Mouse (Mus musculus): ENCODE results near the gene Fam129a.
"Not testable (repeated sequence)": the region's sequence is repeated elsewhere in the genome, so short reads cannot be mapped to it uniquely, and the experiment has no call there.

The Fam129a gene

DNA sequence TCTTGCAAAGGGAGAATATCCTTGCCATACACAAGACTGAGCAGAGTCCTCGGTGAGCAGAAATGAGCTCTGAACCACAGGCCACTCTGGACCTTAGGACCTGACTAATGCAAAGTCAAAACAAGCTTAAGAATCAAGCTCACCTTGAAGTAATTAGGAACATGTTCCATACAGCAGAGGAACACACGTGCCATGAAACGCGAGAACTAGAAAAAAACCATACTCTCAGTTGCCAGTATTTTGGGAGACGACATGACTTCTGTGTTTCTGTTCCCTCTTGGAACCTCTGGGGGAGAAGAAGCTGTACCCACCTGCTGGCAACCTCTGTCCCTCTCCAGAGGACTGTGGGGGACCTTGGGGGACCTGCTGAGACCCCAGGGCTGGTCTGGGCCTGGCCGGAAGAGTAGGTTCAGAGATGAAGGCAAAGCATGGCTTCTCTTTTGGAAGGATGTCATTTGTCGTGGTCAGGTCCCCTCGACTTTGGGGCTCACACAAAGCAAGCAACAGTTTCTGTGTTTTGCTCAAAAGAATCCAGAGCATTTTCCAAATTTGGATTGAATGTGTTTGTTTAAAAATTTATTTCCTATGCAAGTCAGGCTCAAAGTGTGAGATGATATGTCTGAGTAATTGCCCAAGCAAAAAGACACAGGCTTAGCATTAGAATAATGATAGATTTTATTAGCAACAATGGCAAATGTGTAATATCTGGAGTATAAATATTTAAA is 12.6 kb downstream of the Fam129a start:
- DNase-seq (ENCODE audit: low spot score in 2 of 2) = no peak

DNA sequence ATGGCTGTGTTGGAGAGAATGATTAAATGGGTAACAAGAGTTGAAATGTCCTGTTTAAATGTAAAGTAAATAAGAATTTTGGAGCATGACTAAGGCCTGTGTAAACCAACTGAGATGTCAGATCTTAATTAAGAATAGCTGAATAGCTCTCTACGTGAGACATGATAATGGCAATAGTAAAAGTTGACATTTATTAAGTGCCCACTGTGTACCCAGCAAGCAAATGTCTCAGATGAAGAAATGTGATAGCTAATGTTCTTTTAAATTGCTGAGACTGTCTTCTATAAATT is 13.1 kb downstream of the Fam129a start:
- no peak for DNase-seq (ENCODE audit: low spot score in 2 of 2)

DNA sequence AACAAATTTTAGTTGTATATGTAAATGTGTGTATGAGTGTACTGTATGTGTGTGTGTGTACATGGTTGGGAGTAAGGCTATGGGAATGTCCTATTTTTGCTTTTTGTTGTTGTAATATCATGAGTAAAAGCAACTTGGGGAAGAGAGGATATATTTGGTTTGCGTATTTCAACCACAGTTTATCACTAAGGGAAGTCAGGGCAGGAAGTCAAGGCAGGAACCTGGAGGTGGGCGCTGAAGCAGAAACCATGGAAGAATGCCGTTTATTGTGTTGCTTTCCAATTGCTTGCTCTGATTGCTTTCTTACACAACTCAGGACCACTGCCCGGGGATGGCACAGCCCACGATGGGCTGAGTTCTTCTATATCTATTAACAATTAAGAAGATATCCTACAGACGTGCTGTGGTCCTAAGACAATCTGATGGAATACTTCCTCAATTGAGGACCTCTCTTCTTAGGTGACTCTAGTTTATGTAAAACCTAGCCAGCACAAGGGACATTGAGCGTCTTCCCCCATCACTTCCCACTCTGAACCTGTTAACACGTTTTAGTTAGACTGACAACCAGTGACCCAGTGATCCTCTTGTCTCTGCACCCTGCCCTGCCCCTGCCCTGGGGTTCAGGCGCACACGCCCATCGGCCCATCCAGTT is 13.7 kb downstream of the Fam129a start:
- DNase-seq (ENCODE audit: low spot score in 2 of 2) = no peak

DNA sequence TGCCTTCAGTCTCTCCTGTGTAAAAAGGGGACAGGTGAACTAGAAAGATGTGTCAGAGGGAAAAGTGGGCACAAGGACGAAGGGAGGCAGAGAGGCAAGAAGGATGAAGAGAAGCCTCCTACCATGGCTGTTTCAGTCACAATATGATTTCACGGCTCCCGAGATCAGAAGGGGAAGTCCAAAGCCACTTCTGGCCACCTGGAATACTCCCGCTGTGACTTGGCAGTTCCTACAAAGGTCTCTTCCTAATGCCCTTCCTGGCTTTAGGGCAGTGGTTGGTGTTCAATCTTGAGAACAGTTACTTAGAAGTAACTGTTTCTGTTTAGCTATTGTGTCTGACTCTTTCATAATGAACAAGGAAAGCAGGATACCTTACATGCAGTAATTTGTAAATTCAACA is 14.7 kb downstream of the Fam129a start:
- no peak for DNase-seq (ENCODE audit: low spot score in 2 of 2)

DNA sequence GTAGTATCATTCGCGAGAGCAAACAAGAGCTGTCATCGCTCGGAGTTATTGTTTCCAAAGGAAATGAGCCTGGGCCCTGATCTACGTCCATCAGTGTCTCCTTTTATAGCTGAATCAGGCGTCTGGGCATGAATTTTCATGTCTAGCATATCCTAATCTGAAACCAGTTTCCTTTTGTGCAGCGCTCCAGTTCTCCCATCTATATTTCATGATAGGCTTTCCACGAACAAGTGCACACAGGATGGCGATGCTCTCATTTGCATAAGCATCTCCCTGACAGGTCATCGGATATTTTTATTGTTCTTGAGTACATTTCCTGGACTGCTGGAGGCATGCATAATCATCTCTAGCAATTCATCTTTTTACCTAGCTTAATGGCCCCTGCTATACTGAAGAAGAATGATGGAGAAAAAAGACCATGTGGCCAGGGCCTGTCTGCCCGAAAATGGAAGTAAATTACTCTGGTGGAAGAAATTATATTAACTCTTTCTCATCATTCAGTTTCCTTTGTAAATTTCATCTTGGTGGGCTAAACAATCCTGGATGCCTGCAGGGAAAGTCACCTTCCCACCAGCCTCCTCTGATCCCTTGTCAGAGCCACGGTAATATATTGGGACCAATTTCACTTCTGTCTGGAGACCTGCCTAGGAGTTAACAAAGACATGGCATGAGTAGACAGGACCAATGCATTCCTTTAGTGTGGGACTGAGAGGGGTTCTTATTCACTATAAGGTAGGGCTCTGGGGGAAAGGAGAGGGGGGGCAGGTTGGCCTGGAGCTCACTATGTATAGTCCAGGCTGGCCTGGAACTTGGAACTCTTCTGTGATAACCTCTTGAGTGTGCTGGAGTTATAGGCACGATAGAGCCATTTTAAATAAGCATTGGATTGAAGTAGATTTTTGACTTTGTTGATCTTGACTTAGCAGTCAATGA is 21.4 kb downstream of the Fam129a start:
- no peak for DNase-seq (ENCODE audit: low spot score in 2 of 2)

DNA sequence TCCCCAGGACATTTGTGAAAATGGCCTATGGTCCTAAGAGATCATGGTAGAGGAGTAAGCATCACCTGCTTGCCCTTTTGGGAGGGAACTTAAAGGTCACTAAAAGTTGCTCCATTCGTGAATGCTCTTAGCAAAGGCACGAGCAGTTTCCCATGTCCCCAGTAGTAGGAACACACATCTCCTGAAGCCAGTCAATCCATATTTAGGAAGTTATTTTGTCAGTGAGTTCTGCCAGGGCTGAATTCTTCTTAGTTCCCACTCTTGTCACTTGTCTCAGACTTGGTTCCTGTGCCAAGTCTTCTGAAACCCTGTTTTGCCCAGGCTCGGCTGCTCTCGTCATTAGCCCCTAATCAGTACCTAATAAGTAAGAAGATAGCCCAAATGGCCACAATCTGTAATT is 23.9 kb downstream of the Fam129a start:
- no peak for DNase-seq (ENCODE audit: low spot score in 2 of 2)

DNA sequence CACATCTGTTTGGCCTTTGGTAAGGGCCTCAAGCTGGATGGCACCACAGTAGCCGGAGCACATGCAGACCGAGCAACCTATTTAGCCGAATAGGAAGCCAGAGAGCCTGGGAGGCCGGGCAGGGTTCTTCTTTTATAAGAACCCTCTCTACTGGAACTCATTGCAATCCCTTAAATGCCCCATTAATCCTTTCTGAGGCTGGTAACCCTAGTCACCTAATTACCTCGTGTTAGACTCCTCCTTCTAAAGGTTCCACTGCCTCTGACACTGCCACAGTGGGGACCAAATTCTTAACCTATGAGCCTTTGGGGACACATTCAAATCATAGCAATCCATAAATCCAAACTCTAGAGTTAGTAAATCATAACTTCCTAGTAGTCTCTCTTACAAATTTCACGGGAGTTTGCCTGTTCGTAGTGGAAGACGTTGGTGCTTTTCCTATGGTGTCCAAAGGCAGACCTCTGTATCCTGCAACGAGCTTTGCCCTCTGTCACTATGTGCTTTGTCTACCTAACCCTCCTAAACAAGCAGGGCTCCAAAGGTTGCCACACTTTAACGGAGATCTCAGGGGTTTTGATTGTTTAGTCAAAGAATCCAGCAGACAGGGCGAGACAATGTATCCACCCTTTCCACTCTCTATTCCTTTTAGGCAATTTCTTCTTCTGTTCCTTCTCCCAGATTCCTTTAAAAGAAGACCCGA is 24.8 kb downstream of the Fam129a start:
- DNase-seq (ENCODE audit: low spot score in 2 of 2) = no peak

DNA sequence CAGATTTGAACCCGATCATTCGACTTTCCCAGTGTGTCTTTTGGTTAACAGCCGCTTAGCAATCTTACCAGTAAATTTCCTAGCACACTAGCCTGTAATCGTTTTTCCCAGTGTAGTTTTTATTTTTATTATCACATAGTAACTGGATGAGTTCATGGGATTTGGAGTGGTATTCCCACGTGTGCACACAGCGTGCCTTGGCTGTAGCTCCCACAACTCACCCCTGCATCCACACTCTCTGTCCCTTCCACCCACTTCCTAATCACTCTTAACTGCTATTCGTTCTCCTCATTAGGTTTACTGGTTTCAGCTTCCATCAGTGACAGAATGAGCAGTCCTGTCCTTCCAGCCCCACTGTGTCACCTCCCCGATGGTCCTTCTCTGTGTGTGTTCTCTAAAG is 25.6 kb downstream of the Fam129a start:
- no peak for DNase-seq (ENCODE audit: low spot score in 2 of 2)

DNA sequence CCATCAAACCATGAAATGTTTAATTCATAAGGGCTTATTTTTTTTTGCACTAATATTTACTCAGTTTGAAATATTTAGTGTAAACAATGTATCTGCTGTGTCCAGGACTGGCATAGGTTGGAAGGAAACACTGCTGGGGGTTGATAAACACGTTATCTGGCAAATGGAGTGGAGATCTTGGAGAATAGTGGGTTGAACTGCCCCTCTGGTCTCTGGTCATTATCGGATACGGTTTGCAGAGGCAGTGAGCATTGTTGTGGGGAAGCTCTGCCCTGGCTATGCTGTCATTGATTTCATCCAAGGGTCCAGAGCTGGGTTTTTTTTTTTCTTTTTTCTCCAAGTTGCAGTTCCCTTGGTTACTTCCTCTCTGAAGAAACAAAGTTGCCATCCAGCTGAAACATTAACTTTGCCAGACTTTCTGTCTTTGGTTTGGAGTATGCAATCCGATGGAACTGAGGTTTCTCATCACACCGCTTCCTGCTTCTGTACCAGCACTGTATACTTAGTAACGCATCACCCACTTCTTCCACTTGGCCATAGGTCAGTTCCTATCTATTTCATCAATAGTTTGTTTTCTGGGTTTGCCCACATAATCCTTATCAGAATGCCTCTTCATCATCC is 26.8 kb downstream of the Fam129a start:
- no peak for DNase-seq (ENCODE audit: low spot score in 2 of 2)

DNA sequence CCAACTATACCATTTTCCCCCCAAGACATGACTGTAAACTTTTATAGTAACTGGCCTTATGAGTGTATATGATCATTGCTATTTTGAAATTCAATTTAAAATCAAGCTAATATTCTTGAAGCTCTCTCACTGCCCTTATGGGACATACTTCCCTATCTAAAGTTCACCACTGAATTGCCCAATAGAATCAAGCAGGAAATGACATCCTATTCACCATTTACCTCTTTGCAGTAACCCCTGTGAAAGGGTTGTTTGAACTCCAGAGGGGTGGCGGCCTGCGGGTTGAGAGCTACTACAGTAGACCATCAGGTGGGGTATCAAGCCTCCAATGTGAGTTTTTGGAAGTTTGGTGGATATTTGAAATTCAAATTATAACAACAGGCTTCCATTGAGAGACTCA is 27.9 kb downstream of the Fam129a start:
- no peak for DNase-seq (ENCODE audit: low spot score in 2 of 2)

DNA sequence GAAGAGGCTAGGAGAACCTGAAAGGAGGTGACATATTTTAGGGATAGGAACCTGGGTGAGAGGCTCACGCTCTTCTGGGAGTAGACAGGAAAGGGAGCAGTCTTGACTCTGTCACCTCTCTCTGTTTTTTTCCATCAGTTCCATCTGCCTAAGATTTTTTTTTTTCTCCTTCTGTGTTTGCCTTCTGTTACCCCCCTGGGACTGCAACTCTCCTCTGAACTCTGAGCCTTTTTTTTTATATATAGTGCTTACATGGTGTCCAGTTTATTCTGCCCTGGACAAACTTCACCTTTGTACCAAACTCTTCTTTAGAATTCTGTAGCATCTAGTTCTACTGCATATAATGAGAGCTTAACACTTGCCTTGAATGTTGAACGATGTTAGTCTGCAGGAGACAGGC is 33.3 kb downstream of the Fam129a start:
- DNase-seq (ENCODE audit: low spot score in 2 of 2) = no peak

DNA sequence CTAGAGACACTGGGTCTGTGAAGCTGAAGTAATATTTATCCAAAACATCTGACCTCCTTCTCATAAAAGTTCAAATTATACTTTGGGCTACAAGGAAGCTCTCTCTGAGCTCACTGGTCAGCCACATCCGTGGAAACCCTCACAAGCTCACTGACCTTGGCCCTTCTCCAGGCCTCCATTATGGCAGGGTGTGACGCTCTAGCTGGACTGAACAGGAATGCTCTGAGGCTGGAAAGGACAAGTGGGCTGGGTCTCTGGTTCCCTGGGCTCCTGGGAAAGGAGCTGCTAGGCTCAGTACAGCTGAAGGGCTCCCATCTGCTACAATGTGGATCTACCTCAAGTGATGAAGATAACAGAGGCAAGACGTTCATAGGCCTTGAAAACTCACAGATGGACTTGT is 37.0 kb downstream of the Fam129a start:
- DNase-seq (ENCODE audit: low spot score in 2 of 2) = not testable (repeated sequence)

DNA sequence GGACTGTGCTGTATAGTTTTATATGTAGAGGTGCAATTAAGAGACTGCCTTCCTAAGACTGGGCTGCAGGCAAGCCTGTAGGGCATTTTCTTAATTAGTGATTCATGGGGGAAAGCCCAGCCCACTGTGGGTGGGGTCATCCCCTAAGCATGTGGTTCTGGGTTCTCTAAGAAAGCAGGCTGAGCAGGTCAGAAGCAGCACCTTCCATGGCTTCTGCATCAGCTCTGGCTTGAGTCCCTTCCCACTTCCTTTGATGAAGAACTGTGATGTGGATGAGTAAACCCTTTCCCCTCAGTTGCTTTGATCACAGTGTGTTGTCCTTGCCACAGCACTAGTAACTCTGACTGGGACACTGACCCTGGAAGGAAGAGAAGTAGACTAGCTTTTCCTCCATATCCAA is 39.6 kb downstream of the Fam129a start:
- DNase-seq (ENCODE audit: low spot score in 2 of 2) = no peak

DNA sequence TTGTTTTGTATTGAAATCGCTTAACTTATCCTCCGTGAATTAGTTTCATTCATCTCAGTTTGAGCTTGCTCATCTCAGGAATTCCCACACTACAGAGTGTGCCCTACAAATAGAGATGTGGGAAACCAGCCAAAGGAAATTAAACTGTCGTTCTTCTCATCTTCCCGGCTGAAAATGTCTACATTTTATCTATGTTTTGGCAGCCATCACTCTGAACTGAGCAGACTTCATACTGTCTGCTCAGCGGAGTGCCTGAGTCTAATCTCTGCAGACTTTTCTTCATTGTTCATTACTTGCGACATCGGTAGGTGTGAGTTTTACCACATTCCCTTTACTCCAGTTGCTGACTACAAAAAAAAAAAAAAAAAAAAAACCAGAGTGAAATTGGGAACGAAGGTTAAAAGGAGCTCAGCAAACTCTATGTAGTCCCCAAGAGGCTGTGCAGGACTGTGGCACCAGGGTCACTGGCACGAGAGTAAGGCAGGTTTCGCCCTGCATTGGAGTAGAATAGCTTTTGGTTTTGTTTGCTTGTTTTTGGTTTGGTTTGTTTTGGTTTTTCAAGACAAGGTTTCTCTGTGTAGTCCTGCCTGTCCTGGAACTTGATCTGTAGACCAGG is 43.4 kb downstream of the Fam129a start:
- DNase-seq (ENCODE audit: low spot score in 2 of 2) = no peak

DNA sequence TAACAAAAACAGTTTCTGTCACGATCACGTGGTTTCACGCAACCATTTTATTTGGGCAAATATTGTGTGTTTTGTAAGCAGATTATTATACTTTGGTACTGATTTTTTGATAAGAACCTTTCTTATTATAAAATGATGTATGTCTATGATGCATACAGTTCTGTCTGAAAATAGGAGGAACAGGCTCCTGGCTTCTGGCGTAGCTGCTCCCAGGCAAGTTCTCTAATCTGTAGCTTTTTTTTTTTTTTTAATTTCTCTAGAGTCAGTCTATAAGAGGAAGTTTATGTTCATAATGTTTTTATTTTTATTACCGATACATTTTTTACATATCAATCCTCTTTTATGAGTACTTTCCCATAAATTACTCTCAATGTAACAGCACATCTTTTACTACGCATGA is 44.6 kb downstream of the Fam129a start:
- DNase-seq (ENCODE audit: low spot score in 2 of 2) = no peak

DNA sequence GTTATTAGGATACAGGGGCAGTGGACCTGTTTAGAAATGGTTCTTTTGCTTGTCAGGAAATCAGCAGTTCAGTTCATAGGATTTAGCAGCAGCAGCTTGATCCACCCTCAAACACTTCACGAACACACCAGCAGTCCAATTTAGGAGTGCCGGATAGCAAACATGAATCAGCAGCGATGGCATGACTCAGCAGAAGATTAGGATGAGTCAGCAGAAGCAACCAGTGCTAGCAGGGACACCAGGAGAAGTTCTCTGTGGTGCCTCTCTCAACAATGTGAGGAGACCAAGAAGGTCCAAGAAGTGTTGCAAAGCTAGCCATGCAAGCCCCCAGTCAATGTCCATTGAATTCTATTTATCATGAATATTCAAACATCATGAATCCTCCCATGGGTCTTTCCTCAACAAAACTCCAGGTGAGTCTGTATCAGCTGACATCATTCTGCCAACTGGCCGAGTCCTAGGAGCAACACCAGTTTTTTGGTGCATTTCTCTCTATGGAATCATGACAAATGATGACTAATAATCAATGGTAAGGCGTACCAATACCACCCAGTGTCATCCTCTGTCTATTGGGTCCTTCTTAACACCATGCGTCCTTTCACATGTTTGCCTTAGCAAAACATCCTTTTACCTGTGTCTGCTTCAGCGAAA is 45.7 kb downstream of the Fam129a start:
- no peak for DNase-seq (ENCODE audit: low spot score in 2 of 2)

DNA sequence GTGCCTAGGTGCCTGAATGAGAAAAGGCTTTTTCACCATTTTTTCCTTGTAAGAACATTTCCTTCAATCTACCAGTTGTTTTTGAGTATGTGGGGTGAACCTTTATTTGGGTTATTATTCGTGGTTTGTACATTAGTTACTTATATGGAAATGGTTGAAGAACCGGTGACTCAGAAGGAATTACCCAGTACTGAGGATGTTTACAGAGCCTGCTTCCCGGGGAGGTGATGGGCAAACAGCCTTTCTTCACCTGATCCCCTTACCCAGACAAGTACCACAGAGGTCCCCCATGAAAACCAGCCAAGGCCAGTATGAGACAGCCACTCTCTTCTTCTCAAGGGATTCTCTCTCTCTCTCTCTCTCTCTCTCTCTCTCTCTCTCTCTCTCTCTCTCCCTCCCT is 47.3 kb downstream of the Fam129a start:
- DNase-seq (ENCODE audit: low spot score in 2 of 2) = no peak

DNA sequence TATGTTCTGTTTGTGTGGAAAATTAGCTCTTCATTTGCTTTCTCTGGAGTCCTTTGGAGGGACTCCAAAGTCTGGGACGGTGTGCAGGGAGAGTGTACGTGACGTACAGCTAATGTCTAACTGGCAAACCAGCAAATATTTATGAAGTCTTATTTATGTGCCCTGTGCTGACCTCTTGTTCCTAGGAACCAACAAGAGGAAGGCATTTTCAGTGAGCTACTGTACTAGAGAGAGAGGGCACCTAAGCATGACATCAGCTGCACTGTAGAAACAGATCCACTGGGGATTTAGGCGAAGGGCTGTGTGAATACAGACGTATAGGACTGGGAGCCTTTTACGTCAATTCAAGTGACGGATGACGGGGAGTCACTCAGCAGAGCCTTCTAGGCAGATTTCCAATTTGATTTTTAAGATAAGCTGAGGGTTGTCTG is 48.3 kb downstream of the Fam129a start:
- DNase-seq (ENCODE audit: low spot score in 2 of 2) = no peak

DNA sequence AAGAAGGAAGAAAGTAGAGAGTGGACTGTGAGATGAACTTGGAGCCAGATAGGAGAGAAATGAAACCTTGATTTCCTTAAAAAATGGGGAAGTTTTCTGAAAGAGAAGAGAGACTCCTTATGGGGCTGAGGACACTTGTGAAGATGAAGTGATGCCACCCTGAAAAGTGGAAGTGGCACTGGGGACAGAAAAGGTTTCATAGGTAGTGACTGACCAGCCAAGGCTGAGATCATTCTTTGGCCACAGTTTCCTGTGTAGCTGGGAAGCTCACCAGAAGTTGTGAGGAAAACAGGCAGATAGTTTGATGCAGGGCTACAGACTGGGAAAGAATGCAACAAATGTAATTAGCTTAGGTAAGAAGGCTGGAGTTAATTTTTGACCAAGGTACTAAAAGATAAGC is 49.7 kb downstream of the Fam129a start:
- no peak for DNase-seq (ENCODE audit: low spot score in 2 of 2)

DNA sequence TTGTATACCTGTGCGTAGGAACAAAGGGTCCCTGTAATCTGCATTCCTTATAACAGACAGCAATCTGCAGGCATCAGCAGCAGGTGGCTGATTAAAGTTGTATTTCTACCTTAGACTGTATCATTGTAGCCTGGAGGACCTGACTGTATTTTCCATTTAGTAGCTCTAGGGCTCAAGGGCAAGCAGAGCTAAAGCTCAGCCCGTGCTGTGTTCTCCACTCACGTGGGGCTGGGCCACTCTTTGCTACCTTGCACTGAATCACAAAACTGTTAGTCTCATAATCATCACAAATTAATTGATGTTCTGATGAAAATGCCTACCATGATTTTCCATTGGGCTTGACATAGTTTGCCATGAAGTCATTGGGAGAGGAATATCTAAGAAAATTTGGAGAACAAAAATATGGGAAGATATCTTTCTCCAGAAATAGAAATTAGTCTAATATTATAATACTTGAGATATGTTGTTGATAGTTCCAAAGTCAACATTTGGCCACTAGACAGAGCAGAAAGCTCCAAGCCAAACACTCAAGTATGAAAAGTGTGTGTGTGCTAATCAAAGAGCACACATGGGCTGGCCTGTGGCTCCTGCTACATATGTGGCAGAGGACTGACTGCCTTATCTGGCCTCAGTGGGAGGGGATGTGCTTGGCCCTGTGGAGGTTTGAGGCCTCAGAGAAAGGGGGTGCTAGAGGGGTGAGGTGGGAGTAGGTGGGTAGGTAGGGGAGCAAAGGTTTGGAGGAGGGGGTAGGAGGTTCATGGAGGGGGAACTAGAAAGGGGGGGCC is 53.6 kb downstream of the Fam129a start:
- DNase-seq (ENCODE audit: low spot score in 2 of 2) = no peak
